Comparison of ENCODE assay signal across 12 mouse cellular contexts in the genomic region with DNA sequence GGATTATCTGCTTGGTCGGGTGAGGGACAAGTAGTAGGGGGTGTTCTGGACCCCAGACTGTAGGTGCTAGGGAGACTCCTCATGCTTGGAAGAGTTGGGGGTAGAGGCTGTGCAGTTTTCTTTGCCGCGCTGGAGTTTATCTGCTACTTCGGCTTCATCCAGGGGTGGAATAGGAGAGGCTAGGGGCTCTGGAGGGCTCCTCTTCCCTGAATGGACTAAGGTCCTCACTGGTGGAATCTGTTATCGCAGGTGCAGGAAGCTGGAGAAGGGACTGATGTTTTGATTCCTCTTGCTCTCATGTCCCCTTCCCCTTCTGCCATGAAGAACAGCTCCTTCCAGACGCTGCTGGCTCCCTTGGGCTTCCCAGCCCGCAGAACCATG. TPM values are rescaled to one million over a fixed set of nuclear protein-coding genes. Genes with fewer than 3 reads are reported as not detected.
DNase-seq lines count a peak whose midpoint lies in the region; ATAC-seq lines count a peak whose summit lies in the region.
"Had no signal": no experiment of that assay in that cellular context is flagged by ENCODE, and none has a peak within 500 bp of the region (broad histone marks: within the 10 kb centered on the region; RNA-seq: fewer than 3 reads in every experiment).

No protein-coding gene starts in this region.

- H3K4me2 ChIP-seq in kidney, embryonic 15.5 days: peak overlapping the region; percentile 39
- peak overlapping the region; percentile 39 for H3K4me2 ChIP-seq in forebrain, embryonic 15.5 days (replicated peaks)
- 0 out of 2 replicates have a peak overlapping the region, but pooled peaks have one; percentile 13 for H3K4me2 ChIP-seq in limb, embryonic 11.5 days (ENCODE audit: low read depth, severe bottlenecking)
- H3K4me2 ChIP-seq in neural tube, embryonic 12.5 days (replicated peaks): peak overlapping the region; percentile 44

- DNase-seq in kidney, postnatal 14 days: no peak
- DNase-seq in limb, embryonic 11.5 days (ENCODE audit: low spot score): no peak
- no peak for DNase-seq in gastrocnemius, adult 18-20 months (ENCODE audit: low spot score)
- no peak for DNase-seq in urinary bladder, adult 2 months (ENCODE audit: low spot score)
- DNase-seq in urinary bladder, postnatal 4 days (ENCODE audit: low spot score in 2 of 2): no peak
- DNase-seq: heart, postnatal 36 days; liver, postnatal 0 days had no signal

- 0 out of 2 replicates have a peak, but pooled peaks have one; percentile 17 for ATAC-seq in kidney, embryonic 15.5 days (replicated peaks; ENCODE audit: low FRiP score)
- no peak; the same call in 1 of the 2 replicates for ATAC-seq in forebrain, embryonic 15.5 days (replicated peaks)
- ATAC-seq in limb, embryonic 11.5 days (ENCODE audit: insufficient number of reproducible peaks, low FRiP score, low TSS enrichment, low read depth): no peak
- ATAC-seq in neural tube, embryonic 12.5 days (ENCODE audit: low FRiP score, low read depth): peak; percentile 11; the same call in 1 of the 2 replicates
- ATAC-seq: liver, postnatal 0 days had no signal

- 0 out of 2 replicates have a peak, but pooled peaks cover 3% of the 10 kb centered on the region for H3K9me3 ChIP-seq in kidney, embryonic 15.5 days (replicated peaks)
- no peaks in the 10 kb centered on the region for H3K9me3 ChIP-seq in forebrain, embryonic 15.5 days
- no peaks in the 10 kb centered on the region for H3K9me3 ChIP-seq in limb, embryonic 11.5 days (ENCODE audit: control insufficient read depth, low read length)
- H3K9me3 ChIP-seq in neural tube, embryonic 12.5 days: no peaks in the 10 kb centered on the region

- peaks cover 31% of the 10 kb centered on the region for H3K4me1 ChIP-seq in kidney, embryonic 15.5 days
- H3K4me1 ChIP-seq in forebrain, embryonic 15.5 days: peaks cover 45% of the 10 kb centered on the region
- peaks cover 17% of the 10 kb centered on the region for H3K4me1 ChIP-seq in limb, embryonic 11.5 days (ENCODE audit: control insufficient read depth, insufficient read depth, low read length)
- peaks cover 58% of the 10 kb centered on the region for H3K4me1 ChIP-seq in neural tube, embryonic 12.5 days
- H3K4me1 ChIP-seq: megakaryocyte, embryonic 14.5 days had no signal

- H3K4me3 ChIP-seq in kidney, embryonic 15.5 days (replicated peaks): no peak overlapping the region
- peak overlapping the region; percentile 8; the same call in 1 of the 2 replicates for H3K4me3 ChIP-seq in forebrain, embryonic 15.5 days
- H3K4me3 ChIP-seq in limb, embryonic 11.5 days (ENCODE audit: low read depth, low read length): no peak overlapping the region
- no peak overlapping the region for H3K4me3 ChIP-seq in neural tube, embryonic 12.5 days
- H3K4me3 ChIP-seq: megakaryocyte, embryonic 14.5 days had no signal

- H3K9ac ChIP-seq in kidney, embryonic 15.5 days: no peak overlapping the region
- 0 out of 2 replicates have a peak overlapping the region, but pooled peaks have one; percentile 28 for H3K9ac ChIP-seq in forebrain, embryonic 15.5 days (replicated peaks)
- H3K9ac ChIP-seq in limb, embryonic 11.5 days (ENCODE audit: low read length): no peak overlapping the region
- no peak overlapping the region for H3K9ac ChIP-seq in neural tube, embryonic 12.5 days
- H3K9ac ChIP-seq: liver, postnatal 0 days had no signal

- no peak overlapping the region for H3K27ac ChIP-seq in kidney, embryonic 15.5 days
- peak overlapping the region; percentile 60 for H3K27ac ChIP-seq in forebrain, embryonic 15.5 days (replicated peaks)
- H3K27ac ChIP-seq in limb, embryonic 11.5 days (replicated peaks; ENCODE audit: low read depth, low read length): no peak overlapping the region
- no peak overlapping the region for H3K27ac ChIP-seq in neural tube, embryonic 12.5 days

- peaks cover 47% of the 10 kb centered on the region for H3K27me3 ChIP-seq in kidney, embryonic 15.5 days
- H3K27me3 ChIP-seq in forebrain, embryonic 15.5 days: no peaks in the 10 kb centered on the region
- peaks cover 21% of the 10 kb centered on the region for H3K27me3 ChIP-seq in limb, embryonic 11.5 days (ENCODE audit: control insufficient read depth, insufficient read depth, low read length)
- peaks cover 5% of the 10 kb centered on the region for H3K27me3 ChIP-seq in neural tube, embryonic 12.5 days (replicated peaks)

- 44% methylated on average over 7 of the region's 7 CpGs for WGBS in kidney, embryonic 15.5 days
- WGBS in forebrain, embryonic 15.5 days: 13% methylated on average over 7 of the region's 7 CpGs
- 50% methylated on average over 7 of the region's 7 CpGs for WGBS in limb, embryonic 11.5 days
- 29% methylated on average over 7 of the region's 7 CpGs for WGBS in neural tube, embryonic 12.5 days

- H3K36me3 ChIP-seq in kidney, embryonic 15.5 days: no peaks in the 10 kb centered on the region
- no peaks in the 10 kb centered on the region for H3K36me3 ChIP-seq in forebrain, embryonic 15.5 days
- H3K36me3 ChIP-seq in limb, embryonic 11.5 days (ENCODE audit: control insufficient read depth, insufficient read depth, low read length): no peaks in the 10 kb centered on the region
- no peaks in the 10 kb centered on the region for H3K36me3 ChIP-seq in neural tube, embryonic 12.5 days

RNA-seq across cellular contexts. Expression of gene Gm11733, which starts 47.1 kb away (rescaled TPM):
- not detected in 2 replicates for polyA plus RNA-seq in kidney, embryonic 15.5 days (2015; fragmentation: Nextera tagmentation; extraction: Ambion mirVana)
- polyA plus RNA-seq in forebrain, embryonic 15.5 days (2015; fragmentation: Nextera tagmentation; extraction: Ambion mirVana): 0.28 TPM in 1 of 2 replicates, not detected in the other
- polyA plus RNA-seq in limb, embryonic 11.5 days (2014; fragmentation: Nextera tagmentation; extraction: Ambion mirVana): not detected in 2 replicates
- polyA plus RNA-seq in neural tube, embryonic 12.5 days (2016; fragmentation: Nextera tagmentation; extraction: Ambion mirVana): 0.08 TPM in 1 of 2 replicates, not detected in the other
- not detected for total RNA-seq in gastrocnemius, adult 18-20 months (2021)
- polyA plus RNA-seq in urinary bladder, adult 2 months (2012; rRNA removed): 0.04 TPM in 2 replicates
- total RNA-seq: adrenal gland, postnatal 14 days; heart, postnatal 36 days had no signal
- polyA plus RNA-seq: liver, postnatal 0 days had no signal

Comparison
In these comparisons a context has a peak if more than half of its experiments do, and no peak if none do; other contexts are left out.
1. ATAC-seq: peak in kidney, embryonic 15.5 days (single experiment) and neural tube, embryonic 12.5 days (single experiment); none in forebrain, embryonic 15.5 days (single experiment) and limb, embryonic 11.5 days (single experiment).
2. Peak in every context shown above with its lines, with median percentiles within 50 percentile points of each other: H3K4me2 ChIP-seq.